Mouse (Mus musculus) megakaryocyte, embryonic 14.5 days (primary cell): ENCODE data around the gene Olfr62.

ENCODE experiments used
- FLI1 ChIP-seq: IDR thresholded peaks from 2 replicates; pipeline ENCODE4 v1.6.1; 2012; ENCODE audit warnings: low read length, inconsistent platforms, mixed read lengths
- GATA1 ChIP-seq: IDR thresholded peaks from 3 replicates; pipeline ENCODE4 v1.6.1; 2012; ENCODE audit warnings: mixed read lengths, low read length, inconsistent platforms, borderline replicate concordance

DNA sequence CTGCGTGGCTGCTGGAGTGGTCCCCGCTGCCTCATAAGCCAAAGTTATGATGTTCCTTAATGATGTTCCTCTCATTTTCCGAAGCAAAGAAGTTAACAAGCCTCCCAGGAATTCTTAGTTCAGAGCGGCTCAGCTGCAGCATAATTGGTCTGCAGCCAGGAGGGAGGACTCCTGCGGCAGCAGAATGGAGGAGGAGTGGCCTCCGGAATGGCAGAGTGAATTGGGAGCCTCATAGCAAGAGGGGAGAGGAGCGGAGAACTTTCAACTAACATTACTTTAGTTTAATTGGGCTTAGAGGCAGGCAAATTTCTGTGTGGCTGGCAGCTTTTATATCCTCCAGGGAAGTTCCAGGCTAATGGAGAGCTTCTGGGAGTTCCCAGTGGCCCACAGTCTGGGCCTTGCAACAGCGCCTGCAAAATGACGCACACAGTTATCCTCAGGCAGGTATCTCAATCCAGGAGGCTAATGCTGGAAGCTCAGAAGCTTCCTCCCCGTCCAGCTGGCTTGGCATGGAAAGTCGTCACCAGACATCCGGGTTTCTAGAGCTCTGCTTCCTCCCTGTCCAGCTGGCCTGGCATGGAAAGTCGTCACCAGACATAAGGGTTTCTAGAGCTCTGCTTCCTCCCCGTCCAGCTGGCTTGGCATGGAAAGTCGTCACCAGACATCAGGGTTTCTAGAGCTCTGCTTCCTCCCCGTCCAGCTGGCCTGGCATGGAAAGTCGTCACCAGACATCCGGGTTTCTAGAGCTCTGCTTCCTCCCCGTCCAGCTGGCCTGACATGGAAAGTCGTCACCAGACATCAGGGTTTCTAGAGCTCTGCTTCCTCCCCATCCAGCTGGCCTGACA, 16.2 kb upstream of the Olfr62 start:
- TF ChIP-seq GATA1 (no peak), FLI1 (no peak)
